Comparison of ENCODE assay signal across 24 mouse cellular contexts in genomic region chr11:87398402-87398801, GRCm38 (mm10). TPM values are rescaled to one million over a fixed set of nuclear protein-coding genes. Genes with fewer than 3 reads are reported as not detected.
DNase-seq lines count a peak whose midpoint lies in the region; ATAC-seq and TF ChIP-seq lines count a peak whose summit lies in the region.
"Had no signal": no experiment of that assay in that cellular context is flagged by ENCODE, and none has a peak within 500 bp of the region (broad histone marks: within the 10 kb centered on the region; RNA-seq: fewer than 3 reads in every experiment).

No protein-coding gene starts in this region.

- ATAC-seq in heart, postnatal 0 days (ENCODE audit: insufficient read depth, low read depth): no peak
- ATAC-seq in liver, postnatal 0 days: no peak
- no peak for ATAC-seq in hindbrain, embryonic 13.5 days (ENCODE audit: low FRiP score)
- ATAC-seq: forebrain, embryonic 15.5 days had no signal

- no peak for TF ChIP-seq POLR2A in CH12.LX (IDR thresholded peaks at IDR 0.05; ENCODE audit: low read depth, low read length)

- TF ChIP-seq CTCF in heart, postnatal 0 days (IDR thresholded peaks at IDR 0.05; ENCODE audit: low read depth): peak; percentile 24; the same call in 1 of the 2 replicates
- peak; percentile 45 for TF ChIP-seq CTCF in liver, postnatal 0 days (IDR thresholded peaks at IDR 0.05; ENCODE audit: low read depth)
- peak in 1 of 2 experiments; percentile 48; a peak in 2 of 4 replicates for TF ChIP-seq CTCF in CH12.LX (conservative IDR thresholded peaks at IDR 0.05 in 1 of 2, IDR thresholded peaks at IDR 0.05 in 1 of 2; ENCODE audit: low read depth in 2 of 2, low read length in 2 of 2)

- no peak overlapping the region for H3K9ac ChIP-seq in heart, postnatal 0 days (replicated peaks; ENCODE audit: low read depth, low read length)
- H3K9ac ChIP-seq in liver, postnatal 0 days (replicated peaks): no peak overlapping the region
- no peak overlapping the region for H3K9ac ChIP-seq in CH12.LX (ENCODE audit: insufficient read depth, low read depth)
- H3K9ac ChIP-seq in hindbrain, embryonic 13.5 days: no peak overlapping the region
- H3K9ac ChIP-seq: embryonic facial prominence, embryonic 12.5 days; forebrain, embryonic 15.5 days; heart, embryonic 13.5 days; hindbrain, embryonic 15.5 days; liver, embryonic 13.5 days had no signal

- WGBS in heart, postnatal 0 days: 57% methylated on average over 2 of the region's 2 CpGs
- 95% methylated on average over 2 of the region's 2 CpGs for WGBS in liver, postnatal 0 days (ENCODE audit: insufficient replicate concordance)
- WGBS in hindbrain, embryonic 13.5 days: 87% methylated on average over 2 of the region's 2 CpGs

- no peak overlapping the region for H3K4me3 ChIP-seq in heart, postnatal 0 days (ENCODE audit: low read depth, low read length)
- H3K4me3 ChIP-seq in liver, postnatal 0 days (ENCODE audit: low read depth, low read length): no peak overlapping the region
- H3K4me3 ChIP-seq in CH12.LX (replicated peaks in 1 of 3; ENCODE audit: low read depth in 2 of 3, low read length in 2 of 3, poor library complexity in 1 of 3): no peak overlapping the region
- H3K4me3 ChIP-seq in hindbrain, embryonic 13.5 days: no peak overlapping the region
- H3K4me3 ChIP-seq: embryonic facial prominence, embryonic 12.5 days; erythroblast, embryonic 14.5 days; forebrain, embryonic 15.5 days; heart, embryonic 13.5 days; hindbrain, embryonic 15.5 days; liver, embryonic 13.5 days had no signal

- no peaks in the 10 kb centered on the region for H3K79me2 ChIP-seq in CH12.LX (replicated peaks; ENCODE audit: control insufficient read depth, extremely low read depth, insufficient read depth, poor library complexity, severe bottlenecking)

- no peaks in the 10 kb centered on the region for H3K4me1 ChIP-seq in heart, postnatal 0 days (ENCODE audit: control insufficient read depth, insufficient read depth)
- no peaks in the 10 kb centered on the region for H3K4me1 ChIP-seq in liver, postnatal 0 days (ENCODE audit: insufficient read depth)
- H3K4me1 ChIP-seq in CH12.LX (ENCODE audit: control insufficient read depth in 1 of 2, insufficient read depth in 2 of 2): peaks cover 0 to 10% of the 10 kb centered on the region in 2 experiments; a peak in 2 of 4 replicates
- no peaks in the 10 kb centered on the region for H3K4me1 ChIP-seq in hindbrain, embryonic 13.5 days (replicated peaks)
- H3K4me1 ChIP-seq: embryonic facial prominence, embryonic 12.5 days; forebrain, embryonic 15.5 days had no signal

- in situ Hi-C loops in CH12.LX (cut with MboI; ENCODE audit: low pct_ligation_motif_present, low pct_unique_long_range_greater_than_20kb, low sequenced_read_pairs): no loop called here

- no peak overlapping the region for H3K27ac ChIP-seq in heart, postnatal 0 days (ENCODE audit: low read depth)
- H3K27ac ChIP-seq in liver, postnatal 0 days (ENCODE audit: low read depth): no peak overlapping the region
- H3K27ac ChIP-seq in CH12.LX (ENCODE audit: insufficient read depth, low read depth): no peak overlapping the region
- no peak overlapping the region for H3K27ac ChIP-seq in hindbrain, embryonic 13.5 days
- H3K27ac ChIP-seq: embryonic facial prominence, embryonic 12.5 days; forebrain, embryonic 15.5 days; heart, embryonic 13.5 days; hindbrain, embryonic 15.5 days; liver, embryonic 13.5 days had no signal

- TF ChIP-seq EP300 in heart, postnatal 0 days (IDR thresholded peaks at IDR 0.05; ENCODE audit: low read depth): no peak
- TF ChIP-seq EP300 in liver, postnatal 0 days (IDR thresholded peaks at IDR 0.05; ENCODE audit: low read depth): no peak
- TF ChIP-seq EP300 in CH12.LX (IDR thresholded peaks at IDR 0.05; ENCODE audit: low read length): no peak

- H3K9me3 ChIP-seq in heart, postnatal 0 days (replicated peaks; ENCODE audit: control insufficient read depth, low read length): no peaks in the 10 kb centered on the region
- no peaks in the 10 kb centered on the region for H3K9me3 ChIP-seq in liver, postnatal 0 days (ENCODE audit: low read length)
- H3K9me3 ChIP-seq in CH12.LX (replicated peaks; ENCODE audit: low read length): no peaks in the 10 kb centered on the region
- no peaks in the 10 kb centered on the region for H3K9me3 ChIP-seq in hindbrain, embryonic 13.5 days
- H3K9me3 ChIP-seq: embryonic facial prominence, embryonic 12.5 days; forebrain, embryonic 15.5 days; heart, embryonic 13.5 days; hindbrain, embryonic 15.5 days; liver, embryonic 13.5 days had no signal

- H3K36me3 ChIP-seq in heart, postnatal 0 days (replicated peaks; ENCODE audit: control insufficient read depth, insufficient read depth, low read length): no peaks in the 10 kb centered on the region
- no peaks in the 10 kb centered on the region for H3K36me3 ChIP-seq in liver, postnatal 0 days (replicated peaks; ENCODE audit: insufficient read depth, low read length)
- H3K36me3 ChIP-seq in CH12.LX (replicated peaks in 1 of 2; ENCODE audit: control insufficient read depth in 1 of 2, insufficient read depth in 1 of 2, low read length in 1 of 2): peaks cover 0 to 18% of the 10 kb centered on the region in 2 experiments
- no peaks in the 10 kb centered on the region for H3K36me3 ChIP-seq in hindbrain, embryonic 13.5 days
- H3K36me3 ChIP-seq: embryonic facial prominence, embryonic 12.5 days; forebrain, embryonic 15.5 days; hindbrain, embryonic 15.5 days; liver, embryonic 13.5 days had no signal

- no peaks in the 10 kb centered on the region for H3K27me3 ChIP-seq in heart, postnatal 0 days (ENCODE audit: control insufficient read depth, insufficient read depth, low read length)
- H3K27me3 ChIP-seq in liver, postnatal 0 days (ENCODE audit: insufficient read depth, low read length): no peaks in the 10 kb centered on the region
- no peaks in the 10 kb centered on the region for H3K27me3 ChIP-seq in CH12.LX (replicated peaks)
- H3K27me3 ChIP-seq in hindbrain, embryonic 13.5 days: no peaks in the 10 kb centered on the region
- H3K27me3 ChIP-seq: embryonic facial prominence, embryonic 12.5 days; forebrain, embryonic 15.5 days; heart, embryonic 13.5 days; hindbrain, embryonic 15.5 days; liver, embryonic 13.5 days had no signal

- peak; percentile 38 for TF ChIP-seq RAD21 in CH12.LX (IDR thresholded peaks at IDR 0.05; ENCODE audit: low read depth, low read length)

- dilution Hi-C loops in CH12.LX (cut with MboI; ENCODE audit: extremely low pct_ligation_motif_present, extremely low pct_unique_long_range_greater_than_20kb, low sequenced_read_pairs): no loop called here

- DNase-seq in heart, postnatal 0 days (ENCODE audit: low spot score): peak; percentile 5
- no peak for DNase-seq in heart, adult 8-10 months (ENCODE audit: low spot score)
- no peak for DNase-seq in liver, postnatal 0 days
- DNase-seq in liver (no peak), CH12.LX (ENCODE audit: extremely low read depth) (no peak), R1 (ENCODE audit: low read depth, low spot score) (peak; percentile 50)
- DNase-seq in right cerebral cortex, postnatal 25 days: no peak
- DNase-seq: adrenal gland, postnatal 10 days; cerebellum, adult 9-11 months; gastrocnemius, postnatal 25 days; heart, postnatal 36 days; kidney, adult 2 months; kidney, postnatal 25 days; layer of hippocampus, adult 9-11 months; liver, embryonic 13.5 days; lung, postnatal 10 days; retina, postnatal 1 day; thymus, postnatal 25 days had no signal

- no peak overlapping the region for H3K4me2 ChIP-seq in heart, postnatal 0 days (ENCODE audit: low read depth, low read length)
- no peak overlapping the region for H3K4me2 ChIP-seq in liver, postnatal 0 days (ENCODE audit: low read depth, low read length)
- H3K4me2 ChIP-seq in CH12.LX (ENCODE audit: insufficient read depth, low read depth, poor library complexity, severe bottlenecking): no peak overlapping the region
- no peak overlapping the region for H3K4me2 ChIP-seq in hindbrain, embryonic 13.5 days
- H3K4me2 ChIP-seq: embryonic facial prominence, embryonic 12.5 days; forebrain, embryonic 15.5 days; heart, embryonic 13.5 days; hindbrain, embryonic 15.5 days; liver, embryonic 13.5 days had no signal

TF ChIP-seq in CH12.LX, 34 proteins besides CTCF, POLR2A, EP300 and RAD21:
- no peak for TF ChIP-seq ETS1 (conservative IDR thresholded peaks at IDR 0.05; ENCODE audit: low read depth, low read length)
- TF ChIP-seq SMC3 (IDR thresholded peaks at IDR 0.05; ENCODE audit: low read depth, low read length): peak; percentile 22; the same call in 1 of the 2 replicates

RNA-seq across cellular contexts. Expression of gene Rad51c, which starts 6.4 kb away (rescaled TPM):
- 3.7 and 6.9 TPM in 2 replicates for total RNA-seq in heart, postnatal 0 days (2014; rRNA removed; ENCODE audit: low replicate concordance)
- 4.7 and 5.2 TPM in 2 replicates for polyA plus RNA-seq in heart, postnatal 0 days (2015; fragmentation: Nextera tagmentation; extraction: Ambion mirVana)
- 1 to 10 TPM in 2 of 4 experiments, under 1 TPM in 2; 0.72 to 2.0 (median 1.2) TPM for total RNA-seq in heart, adult 8-10 months (2022)
- 1.6 and 2.6 TPM in 2 replicates for polyA plus RNA-seq in liver, postnatal 0 days (2015; fragmentation: Nextera tagmentation; extraction: Ambion mirVana)
- total RNA-seq in CH12.LX (2012; rRNA removed): 5.3 and 6.8 TPM in 2 replicates
- total RNA-seq in CH12.LX (2014; rRNA removed): 5.6 and 6.3 TPM in 2 replicates
- 4.8 and 6.1 TPM in 2 replicates for polyA plus RNA-seq in CH12.LX (2012; ENCODE audit: insufficient read length, low read depth)
- polyA plus RNA-seq in hindbrain, embryonic 13.5 days (2015; fragmentation: Nextera tagmentation; extraction: Ambion mirVana): 5.1 and 6.2 TPM in 2 replicates

RNA-seq across cellular contexts. Expression of gene Tex14, which starts 6.5 kb away (rescaled TPM):
- 0.04 and 0.46 TPM in 2 replicates for total RNA-seq in heart, postnatal 0 days (2014; rRNA removed; ENCODE audit: low replicate concordance)
- polyA plus RNA-seq in heart, postnatal 0 days (2015; fragmentation: Nextera tagmentation; extraction: Ambion mirVana): 0.22 TPM in 1 of 2 replicates, not detected in the other
- under 1 TPM in 3 of 4 experiments, not detected in 1; 0.16 to 0.29 (median 0.19) TPM for total RNA-seq in heart, adult 8-10 months (2022)
- polyA plus RNA-seq in liver, postnatal 0 days (2015; fragmentation: Nextera tagmentation; extraction: Ambion mirVana): 0.24 TPM in 1 of 2 replicates, not detected in the other
- total RNA-seq in CH12.LX (2012; rRNA removed): 1.4 and 1.5 TPM in 2 replicates
- 1.4 and 2.1 TPM in 2 replicates for total RNA-seq in CH12.LX (2014; rRNA removed)
- polyA plus RNA-seq in CH12.LX (2012; ENCODE audit: insufficient read length, low read depth): 1.3 and 1.6 TPM in 2 replicates
- 1.00 and 1.0 TPM in 2 replicates for polyA plus RNA-seq in hindbrain, embryonic 13.5 days (2015; fragmentation: Nextera tagmentation; extraction: Ambion mirVana)
- polyA plus RNA-seq: erythroblast, embryonic 14.5 days; forebrain, embryonic 15.5 days had no signal

RNA-seq across cellular contexts. Expression of gene Ppm1e, which starts 39.6 kb away (rescaled TPM):
- total RNA-seq in heart, postnatal 0 days (2014; rRNA removed; ENCODE audit: low replicate concordance): 10.3 and 19.9 TPM in 2 replicates
- polyA plus RNA-seq in heart, postnatal 0 days (2015; fragmentation: Nextera tagmentation; extraction: Ambion mirVana): 3.5 and 4.3 TPM in 2 replicates
- 1 to 10 TPM; 3.7 to 7.1 (median 5.3) TPM for total RNA-seq in heart, adult 8-10 months (2022)
- 0.70 and 1.2 TPM in 2 replicates for polyA plus RNA-seq in liver, postnatal 0 days (2015; fragmentation: Nextera tagmentation; extraction: Ambion mirVana)
- total RNA-seq in CH12.LX (2012; rRNA removed) (0.50 and 0.64 TPM in 2 replicates), CH12.LX (2014; rRNA removed) (0.66 and 0.74 TPM in 2 replicates)
- polyA plus RNA-seq in CH12.LX (2012; ENCODE audit: insufficient read length, low read depth): 0.86 and 1.1 TPM in 2 replicates
- polyA plus RNA-seq in hindbrain, embryonic 13.5 days (2015; fragmentation: Nextera tagmentation; extraction: Ambion mirVana): 22.6 and 22.9 TPM in 2 replicates

Comparison
In these comparisons a context has a peak if more than half of its experiments do, and no peak if none do; other contexts are left out.
1. DNase-seq: peak in heart, postnatal 0 days (single experiment) and R1 (single experiment); none in heart, adult 8-10 months (single experiment), liver, postnatal 0 days (single experiment), liver (single experiment), CH12.LX (single experiment) and right cerebral cortex, postnatal 25 days (single experiment).